Mouse (Mus musculus) myocyte (in vitro differentiated cells): ENCODE data around the gene P2ry13.

Experiments used
- MYOD1 ChIP-seq, 3 experiments: IDR thresholded peaks; one replicate each; pipeline ENCODE4 v1.6.1; 2011; ENCODE audit warnings: control low read depth in 2 of 3, low read depth in 2 of 3, mild to moderate bottlenecking in 2 of 3, moderate library complexity in 1 of 3; ENCODE audit not compliant: insufficient read length in 2 of 3, control insufficient read depth in 1 of 3
- MYOG ChIP-seq, 3 experiments: IDR thresholded peaks; one replicate each; pipeline ENCODE4 v1.6.1; 2011; ENCODE audit warnings: control low read depth in 2 of 3, low read depth in 2 of 3, mild to moderate bottlenecking in 2 of 3; ENCODE audit not compliant: insufficient read length in 2 of 3, control insufficient read depth in 1 of 3, insufficient read depth in 1 of 3
- POLR2A ChIP-seq: IDR thresholded peaks from one replicate; pipeline ENCODE4 v1.6.1; 2011; ENCODE audit warnings: low read depth, mild to moderate bottlenecking, control low read depth, moderate library complexity; ENCODE audit not compliant: insufficient read length
- POLR2AphosphoS2 ChIP-seq: IDR thresholded peaks from one replicate; pipeline ENCODE4 v1.6.1; 2011; ENCODE audit warnings: low read depth, control low read depth; ENCODE audit not compliant: insufficient read length
- REST ChIP-seq: IDR thresholded peaks from one replicate; pipeline ENCODE4 v1.6.1; 2011; ENCODE audit warnings: mild to moderate bottlenecking, control low read depth, moderate library complexity; ENCODE audit not compliant: insufficient read depth, insufficient read length
- TCF12 ChIP-seq: IDR thresholded peaks from one replicate; pipeline ENCODE4 v1.6.1; 2011; ENCODE audit warnings: mild to moderate bottlenecking, control low read depth; ENCODE audit not compliant: poor library complexity, insufficient read depth, severe bottlenecking
- USF1 ChIP-seq: IDR thresholded peaks from one replicate; pipeline ENCODE4 v1.6.1; 2011; ENCODE audit warnings: low read depth, mild to moderate bottlenecking, control low read depth, moderate library complexity

DNA sequence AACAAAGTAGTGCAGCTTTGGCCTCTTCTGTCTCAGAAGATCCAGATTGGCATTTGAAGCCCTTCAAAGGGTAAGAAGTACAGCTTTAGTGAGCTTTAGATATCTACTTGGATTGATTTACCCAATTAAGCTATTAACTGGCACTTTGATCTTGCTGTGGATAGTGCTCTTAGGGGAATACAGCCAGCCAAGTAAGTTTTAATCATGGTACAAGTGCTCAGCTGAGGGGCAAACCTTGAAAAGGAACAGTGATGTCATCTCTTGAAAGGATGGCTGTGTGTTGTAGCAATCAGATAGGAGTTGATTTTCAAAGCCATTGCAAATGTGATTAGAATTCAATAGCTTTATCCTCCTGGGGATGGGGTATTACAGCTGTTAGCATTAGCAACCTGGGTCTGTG is 28.6 kb downstream of the P2ry13 start:
- TF ChIP-seq POLR2A (no peak), MYOD1 (IDR thresholded peaks at IDR 0.05; ENCODE audit: control insufficient read depth in 1 of 3, insufficient read length in 2 of 3, low read depth in 2 of 3) (no peak), USF1 (no peak), POLR2AphosphoS2 (no peak), MYOG (IDR thresholded peaks at IDR 0.05; ENCODE audit: control insufficient read depth in 1 of 3, insufficient read depth in 1 of 3, insufficient read length in 2 of 3, low read depth in 2 of 3) (no peak), REST (no peak), TCF12 (no peak)
